Mouse (Mus musculus) midbrain, embryonic 15.5 days (tissue): Measurements from ENCODE around the gene Tbc1d22a. TPM values are rescaled to one million over a fixed set of nuclear protein-coding genes. Genes with fewer than 3 reads are reported as not detected.

Experiments used
- ATAC-seq: fragments of 200-750 bp; cut with Nextera tagmentation; replicated peaks from 2 replicates; pipeline ENCODE4 v1.8.0; 2017; ENCODE audit warnings: moderate TSS enrichment
- H3K27ac ChIP-seq: fragments of 300-500 bp; sonication (generic); 2 replicates; pipeline ENCODE4 v1.5.1; 2015; ENCODE audit warnings: mild to moderate bottlenecking, inconsistent platforms
- H3K27me3 ChIP-seq: fragments of 300-500 bp; sonication (generic); replicated peaks from 2 replicates; pipeline ENCODE4 v1.6.1; 2015; ENCODE audit warnings: inconsistent platforms
- H3K36me3 ChIP-seq: fragments of 300-500 bp; sonication (generic); replicated peaks from 2 replicates; pipeline ENCODE4 v1.6.1; 2015; ENCODE audit warnings: inconsistent platforms
- H3K4me1 ChIP-seq: fragments of 300-500 bp; sonication (generic); 2 replicates; pipeline ENCODE4 v1.6.1; 2015; ENCODE audit warnings: inconsistent platforms
- H3K4me2 ChIP-seq: fragments of 300-500 bp; sonication (generic); 2 replicates; pipeline ENCODE4 v1.6.1; 2015; ENCODE audit warnings: inconsistent platforms, mild to moderate bottlenecking, moderate library complexity
- H3K4me3 ChIP-seq: fragments of 300-500 bp; sonication (generic); 2 replicates; pipeline ENCODE4 v1.5.1; 2015; ENCODE audit warnings: mild to moderate bottlenecking, inconsistent platforms
- H3K9ac ChIP-seq: fragments of 300-500 bp; sonication (generic); 2 replicates; pipeline ENCODE4 v1.6.1; 2015; ENCODE audit warnings: mild to moderate bottlenecking, inconsistent platforms
- H3K9me3 ChIP-seq: fragments of 300-500 bp; sonication (generic); 2 replicates; pipeline ENCODE4 v1.6.1; 2016; ENCODE audit warnings: inconsistent platforms
- WGBS: fragments of 180-500 bp; shearing (Covaris S2); methylation state at CpG from one replicate; pipeline ENCODE4 v1.1.7; 2015; ENCODE audit warnings: mixed read lengths; 5-methylcytosine and 5-hydroxymethylcytosine counted together
- polyA plus RNA-seq: library from polyadenylated mRNA; unstranded; fragments of >200 nt; fragmentation: Nextera tagmentation; extraction: Ambion mirVana; gene quantifications from 2 replicates; pipeline ENCODE4 v1.2.1, GENCODE M21; 2015

Tbc1d22a gene
- polyA plus RNA-seq, 1 experiment from 2014 or later, result 14.3 TPM

- peaks cover 15% of the 10 kb centered on the region for H3K4me1 ChIP-seq
- WGBS, result 69% methylated on average over 5 of the region's 5 CpGs
- H3K9me3 ChIP-seq, result no peaks in the 10 kb centered on the region
- no peaks in the 10 kb centered on the region for H3K27me3 ChIP-seq
- no peak overlapping the region for H3K9ac ChIP-seq
- no peak overlapping the region for H3K4me3 ChIP-seq
- ATAC-seq, result no peak
- no peak overlapping the region for H3K27ac ChIP-seq
- H3K4me2 ChIP-seq, result no peak overlapping the region
- H3K36me3 ChIP-seq, result no peaks in the 10 kb centered on the region
Observed at GRCm38 (mm10) chr15:86411532-86412080, 197.3 kb downstream of the Tbc1d22a start.

- 13% methylated on average over 6 of the region's 6 CpGs for WGBS
- Histone ChIP-seq H3K9ac (no peak overlapping the region), H3K36me3 (no peaks in the 10 kb centered on the region), H3K27me3 (no peaks in the 10 kb centered on the region), H3K4me1 (peaks cover 27% of the 10 kb centered on the region), H3K27ac (peak overlapping the region; percentile 68), H3K4me3 (no peak overlapping the region), H3K4me2 (no peak overlapping the region), H3K9me3 (no peaks in the 10 kb centered on the region)
- ATAC-seq, result 0 out of 2 replicates have a peak, but pooled peaks have one; percentile 57
Observed at GRCm38 (mm10) chr15:86415951-86416350, 201.7 kb downstream of the Tbc1d22a start.

- Histone ChIP-seq H3K27ac (no peak overlapping the region), H3K4me1 (peaks cover 23% of the 10 kb centered on the region), H3K27me3 (no peaks in the 10 kb centered on the region), H3K4me3 (no peak overlapping the region), H3K9me3 (no peaks in the 10 kb centered on the region), H3K4me2 (no peak overlapping the region), H3K36me3 (no peaks in the 10 kb centered on the region), H3K9ac (no peak overlapping the region)
- ATAC-seq, result no peak
- 89% methylated on average over 2 of the region's 2 CpGs for whole genome bisulfite sequencing
Observed at GRCm38 (mm10) chr15:86418436-86418835, 204.2 kb downstream of the Tbc1d22a start.

GRCm38 (mm10) chr15:86419620-86420019 lies 205.4 kb downstream of the Tbc1d22a start:
- H3K9me3 ChIP-seq, result no peaks in the 10 kb centered on the region
- H3K4me2 ChIP-seq, result no peak overlapping the region
- no peak overlapping the region for H3K27ac ChIP-seq

GRCm38 (mm10) chr15:86422858-86423257 lies 208.6 kb downstream of the Tbc1d22a start:
- 48% methylated on average over 1 of the region's 1 CpGs for whole genome bisulfite sequencing
- Histone ChIP-seq H3K9ac (no peak overlapping the region), H3K4me1 (peaks cover 7% of the 10 kb centered on the region), H3K4me3 (no peak overlapping the region), H3K9me3 (no peaks in the 10 kb centered on the region), H3K4me2 (no peak overlapping the region), H3K36me3 (no peaks in the 10 kb centered on the region), H3K27ac (no peak overlapping the region), H3K27me3 (no peaks in the 10 kb centered on the region)
- ATAC-seq, result no peak

More at GRCm38 (mm10) chr15:86419620-86420019, 205.4 kb downstream of the Tbc1d22a start:
- H3K4me1 ChIP-seq, result peaks cover 23% of the 10 kb centered on the region
- H3K9ac ChIP-seq, result no peak overlapping the region
- no peak overlapping the region for H3K4me3 ChIP-seq
- peak; percentile 48; the same call in 1 of the 2 replicates for ATAC-seq
- 46% methylated on average over 6 of the region's 6 CpGs for WGBS
- no peaks in the 10 kb centered on the region for H3K27me3 ChIP-seq
- no peaks in the 10 kb centered on the region for H3K36me3 ChIP-seq

GRCm38 (mm10) chr15:86423884-86424283 lies 209.6 kb downstream of the Tbc1d22a start:
- Histone ChIP-seq H3K9me3 (no peaks in the 10 kb centered on the region), H3K27ac (no peak overlapping the region), H3K4me3 (no peak overlapping the region), H3K27me3 (no peaks in the 10 kb centered on the region), H3K36me3 (no peaks in the 10 kb centered on the region), H3K4me2 (no peak overlapping the region), H3K4me1 (no peaks in the 10 kb centered on the region; the same call in 1 of the 2 replicates), H3K9ac (no peak overlapping the region)
- WGBS, result 82% methylated on average over 2 of the region's 2 CpGs
- ATAC-seq, result no peak

GRCm38 (mm10) chr15:86424971-86425370 lies 210.7 kb downstream of the Tbc1d22a start:
- H3K9ac ChIP-seq, result no peak overlapping the region
- H3K4me1 ChIP-seq, result no peaks in the 10 kb centered on the region
- no peak for ATAC-seq
- WGBS, result 55% methylated on average over 8 of the region's 8 CpGs
- no peak overlapping the region for H3K4me3 ChIP-seq
- no peaks in the 10 kb centered on the region for H3K36me3 ChIP-seq
- H3K27me3 ChIP-seq, result no peaks in the 10 kb centered on the region
- no peaks in the 10 kb centered on the region for H3K9me3 ChIP-seq
- H3K4me2 ChIP-seq, result no peak overlapping the region
- H3K27ac ChIP-seq, result no peak overlapping the region

GRCm38 (mm10) chr15:86426364-86427000 lies 212.2 kb downstream of the Tbc1d22a start:
- Histone ChIP-seq H3K4me2 (no peak overlapping the region), H3K36me3 (no peaks in the 10 kb centered on the region), H3K4me1 (no peaks in the 10 kb centered on the region), H3K9me3 (no peaks in the 10 kb centered on the region), H3K9ac (no peak overlapping the region), H3K27me3 (no peaks in the 10 kb centered on the region), H3K27ac (no peak overlapping the region), H3K4me3 (no peak overlapping the region)
- WGBS, result 38% methylated on average over 5 of the region's 5 CpGs
- no peak for ATAC-seq

- no peak overlapping the region for H3K9ac ChIP-seq
- no peaks in the 10 kb centered on the region for H3K4me1 ChIP-seq
- H3K4me2 ChIP-seq, result no peak overlapping the region
- no peak overlapping the region for H3K27ac ChIP-seq
- H3K36me3 ChIP-seq, result no peaks in the 10 kb centered on the region
- no peaks in the 10 kb centered on the region for H3K9me3 ChIP-seq
- no peaks in the 10 kb centered on the region for H3K27me3 ChIP-seq
- no peak overlapping the region for H3K4me3 ChIP-seq
- ATAC-seq, result no peak
- 81% methylated on average over 4 of the region's 4 CpGs for WGBS
Observed at GRCm38 (mm10) chr15:86427439-86427838, 213.2 kb downstream of the Tbc1d22a start.

GRCm38 (mm10) chr15:86428496-86428895 lies 214.2 kb downstream of the Tbc1d22a start:
- Histone ChIP-seq H3K4me2 (no peak overlapping the region), H3K36me3 (no peaks in the 10 kb centered on the region), H3K27ac (peak overlapping the region; percentile 4; the same call in 1 of the 2 replicates), H3K9ac (no peak overlapping the region), H3K27me3 (no peaks in the 10 kb centered on the region), H3K4me3 (no peak overlapping the region), H3K4me1 (peaks cover 4% of the 10 kb centered on the region; the same call in 1 of the 2 replicates), H3K9me3 (no peaks in the 10 kb centered on the region)
- no peak for ATAC-seq
- 68% methylated on average over 5 of the region's 5 CpGs for WGBS

- H3K9ac ChIP-seq, result no peak overlapping the region
- H3K4me1 ChIP-seq, result peaks cover 4% of the 10 kb centered on the region; the same call in 1 of the 2 replicates
- no peaks in the 10 kb centered on the region for H3K27me3 ChIP-seq
- ATAC-seq, result no peak
- no peak overlapping the region for H3K4me3 ChIP-seq
- 80% methylated on average over 8 of the region's 8 CpGs for WGBS
- no peak overlapping the region for H3K27ac ChIP-seq
- H3K4me2 ChIP-seq, result no peak overlapping the region
- no peaks in the 10 kb centered on the region for H3K36me3 ChIP-seq
- H3K9me3 ChIP-seq, result no peaks in the 10 kb centered on the region
Observed at GRCm38 (mm10) chr15:86429766-86430335, 215.6 kb downstream of the Tbc1d22a start.

GRCm38 (mm10) chr15:86431539-86432080 lies 217.4 kb downstream of the Tbc1d22a start:
- no peaks in the 10 kb centered on the region for H3K36me3 ChIP-seq
- H3K4me3 ChIP-seq, result no peak overlapping the region
- no peaks in the 10 kb centered on the region for H3K9me3 ChIP-seq
- ATAC-seq, result 0 out of 2 replicates have a peak, but pooled peaks have one; percentile 42
- no peak overlapping the region for H3K4me2 ChIP-seq
- H3K27me3 ChIP-seq, result no peaks in the 10 kb centered on the region
- H3K9ac ChIP-seq, result no peak overlapping the region
- 61% methylated on average over 11 of the region's 11 CpGs for WGBS
- no peak overlapping the region for H3K27ac ChIP-seq
- H3K4me1 ChIP-seq, result peaks cover 4% of the 10 kb centered on the region; the same call in 1 of the 2 replicates
